Mouse (Mus musculus) heart, embryonic 12.5 days (tissue): ENCODE measurements around the gene Gm10644. TPM values are rescaled to one million over a fixed set of nuclear protein-coding genes. Genes with fewer than 3 reads are reported as not detected.

Experiments used
- ATAC-seq: fragments of 200-750 bp; cut with Nextera tagmentation; 2 replicates; pipeline ENCODE4 v1.8.0; 2017; ENCODE audit warnings: moderate TSS enrichment, moderate library complexity; ENCODE audit not compliant: insufficient number of reproducible peaks, low FRiP score
- H3K27ac ChIP-seq: fragments of 300-500 bp; sonication (generic); 2 replicates; pipeline ENCODE4 v1.5.1; 2016; ENCODE audit warnings: mild to moderate bottlenecking, moderate library complexity; ENCODE audit not compliant: poor library complexity, severe bottlenecking
- H3K27me3 ChIP-seq: fragments of 300-500 bp; sonication (generic); replicated peaks from 2 replicates; pipeline ENCODE4 v1.6.1; 2016; ENCODE audit warnings: mild to moderate bottlenecking, moderate library complexity
- H3K36me3 ChIP-seq: fragments of 300-500 bp; sonication (generic); 2 replicates; pipeline ENCODE4 v1.6.1; 2016; ENCODE audit warnings: mild to moderate bottlenecking, moderate library complexity
- H3K4me1 ChIP-seq: fragments of 300-500 bp; sonication (generic); replicated peaks from 2 replicates; pipeline ENCODE4 v1.6.1; 2016; ENCODE audit warnings: mild to moderate bottlenecking
- H3K4me2 ChIP-seq: fragments of 300-500 bp; sonication (generic); 2 replicates; pipeline ENCODE4 v1.6.1; 2016; ENCODE audit warnings: mild to moderate bottlenecking, moderate library complexity
- H3K4me3 ChIP-seq: fragments of 300-500 bp; sonication (generic); 2 replicates; pipeline ENCODE4 v1.5.1; 2016; ENCODE audit warnings: mild to moderate bottlenecking
- H3K9ac ChIP-seq: fragments of 300-500 bp; sonication (generic); 2 replicates; pipeline ENCODE4 v1.6.1; 2016; ENCODE audit warnings: mild to moderate bottlenecking, moderate library complexity
- H3K9me3 ChIP-seq: fragments of 300-500 bp; sonication (generic); replicated peaks from 2 replicates; pipeline ENCODE4 v1.6.1; 2016; ENCODE audit warnings: mild to moderate bottlenecking, moderate library complexity
- WGBS: fragments of 180-500 bp; shearing (Covaris S2); methylation state at CpG from one replicate; pipeline ENCODE4 v1.1.7; 2016; 5-methylcytosine and 5-hydroxymethylcytosine counted together
- polyA plus RNA-seq: library from polyadenylated mRNA; unstranded; fragments of >200 nt; fragmentation: Nextera tagmentation; extraction: Ambion mirVana; gene quantifications from 2 replicates; pipeline ENCODE4 v1.2.1, GENCODE M21; 2016

Gene Gm10644
- polyA plus RNA-seq, 1 experiment from 2014 or later = 0.34 TPM

DNA sequence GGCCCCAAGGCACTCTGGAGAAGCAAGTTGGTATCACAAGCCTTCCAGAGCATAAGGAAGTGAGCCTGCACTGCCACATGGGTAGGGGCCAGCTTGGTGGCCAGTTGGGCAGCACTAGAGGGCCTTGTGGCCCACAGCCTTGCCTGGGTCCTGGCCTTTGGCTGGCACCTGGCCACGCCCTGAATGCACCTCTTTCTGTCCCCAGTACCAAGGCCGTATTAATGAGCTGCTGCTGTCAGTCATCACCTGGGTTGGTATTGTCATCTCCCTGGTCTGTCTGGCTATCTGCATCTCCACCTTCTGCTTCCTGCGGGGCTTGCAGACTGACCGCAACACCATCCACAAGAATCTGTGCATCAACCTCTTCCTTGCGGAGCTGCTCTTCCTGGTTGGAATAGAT is 20.8 kb downstream of the Gm10644 start:
- no peaks in the 10 kb centered on the region for H3K27me3 ChIP-seq
- WGBS = 73% methylated on average over 5 of the region's 5 CpGs
- H3K27ac ChIP-seq = no peak overlapping the region
- no peaks in the 10 kb centered on the region for H3K9me3 ChIP-seq
- no peak for ATAC-seq
- no peaks in the 10 kb centered on the region for H3K4me1 ChIP-seq
- no peak overlapping the region for H3K4me2 ChIP-seq
- H3K9ac ChIP-seq = no peak overlapping the region
- peaks cover 100% of the 10 kb centered on the region for H3K36me3 ChIP-seq
- H3K4me3 ChIP-seq = no peak overlapping the region

DNA sequence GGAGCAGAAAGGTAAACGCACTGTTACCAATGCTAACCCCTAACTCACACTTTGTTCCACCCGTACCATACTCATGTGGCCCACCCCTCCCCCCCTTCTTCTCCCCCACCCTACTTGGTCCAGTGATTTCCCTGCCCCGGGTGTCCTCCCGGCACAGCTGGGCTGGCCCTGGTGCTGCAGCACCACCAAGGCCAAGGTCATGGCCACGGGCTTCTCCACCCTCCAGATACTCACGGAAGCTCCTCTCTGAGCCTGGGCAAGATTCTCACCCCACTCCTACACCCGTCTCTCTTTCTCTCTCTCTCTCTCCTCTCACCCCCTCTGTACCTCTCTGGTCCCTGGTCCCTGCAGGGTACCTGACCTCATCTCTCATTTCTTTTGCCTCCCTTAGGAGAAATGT is 28.7 kb downstream of the Gm10644 start:
- Histone ChIP-seq H3K9me3 (no peaks in the 10 kb centered on the region), H3K27ac (no peak overlapping the region), H3K4me2 (no peak overlapping the region), H3K4me1 (no peaks in the 10 kb centered on the region), H3K4me3 (no peak overlapping the region), H3K9ac (no peak overlapping the region), H3K27me3 (no peaks in the 10 kb centered on the region), H3K36me3 (peaks cover 71% of the 10 kb centered on the region)
- WGBS = 66% methylated on average over 7 of the region's 7 CpGs
- ATAC-seq = no peak

DNA sequence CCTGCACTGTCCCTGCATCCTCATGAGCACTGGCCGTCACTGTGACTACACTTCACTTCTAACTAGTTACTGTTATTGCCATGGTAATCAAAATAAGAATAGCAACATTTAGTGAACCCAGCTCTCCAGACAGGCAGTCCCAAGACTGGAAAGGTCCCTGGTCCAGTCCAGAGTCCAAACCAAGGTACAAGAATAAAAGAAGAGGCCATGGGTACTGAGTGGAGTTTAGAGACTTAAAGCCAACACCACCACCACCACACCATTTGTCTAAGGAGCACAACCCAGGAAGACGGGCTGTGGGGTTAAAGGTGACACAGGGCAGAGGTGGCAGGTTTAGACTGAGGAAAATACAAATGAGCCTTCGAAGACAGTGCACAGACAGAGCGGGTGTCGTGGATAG is 30.4 kb downstream of the Gm10644 start:
- no peak for ATAC-seq
- H3K4me1 ChIP-seq = no peaks in the 10 kb centered on the region
- H3K4me3 ChIP-seq = no peak overlapping the region
- no peaks in the 10 kb centered on the region for H3K9me3 ChIP-seq
- WGBS = 87% methylated on average over 5 of the region's 5 CpGs
- H3K27me3 ChIP-seq = no peaks in the 10 kb centered on the region
- peaks cover 67% of the 10 kb centered on the region for H3K36me3 ChIP-seq
- no peak overlapping the region for H3K27ac ChIP-seq
- no peak overlapping the region for H3K9ac ChIP-seq
- H3K4me2 ChIP-seq = no peak overlapping the region

DNA sequence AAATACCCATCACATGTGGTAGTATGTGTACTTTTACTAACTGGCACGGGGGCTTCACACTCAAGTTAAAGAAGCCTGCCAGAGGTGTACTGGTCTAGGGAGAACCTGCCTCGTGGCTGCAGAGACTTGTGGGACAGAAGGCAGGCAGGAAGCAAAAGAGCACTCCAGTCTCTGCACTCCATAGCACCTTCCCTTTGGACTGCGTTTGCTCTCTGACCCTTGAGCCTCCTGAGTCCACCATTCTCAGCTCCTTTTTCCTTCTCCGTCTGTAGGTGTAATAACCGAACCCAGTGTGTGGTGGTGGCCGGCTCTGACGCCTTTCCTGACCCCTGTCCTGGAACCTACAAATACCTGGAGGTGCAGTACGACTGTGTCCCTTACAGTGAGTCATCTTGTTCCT is 32.3 kb downstream of the Gm10644 start:
- Histone ChIP-seq H3K9ac (no peak overlapping the region), H3K4me2 (no peak overlapping the region), H3K9me3 (no peaks in the 10 kb centered on the region), H3K27me3 (no peaks in the 10 kb centered on the region), H3K36me3 (peaks cover 64% of the 10 kb centered on the region), H3K4me3 (no peak overlapping the region), H3K4me1 (no peaks in the 10 kb centered on the region), H3K27ac (no peak overlapping the region)
- 88% methylated on average over 8 of the region's 8 CpGs for WGBS
- no peak for ATAC-seq

- H3K27ac ChIP-seq = no peak overlapping the region
- peaks cover 11% of the 10 kb centered on the region for H3K4me1 ChIP-seq
- H3K9me3 ChIP-seq = no peaks in the 10 kb centered on the region
- H3K27me3 ChIP-seq = no peaks in the 10 kb centered on the region
- H3K4me2 ChIP-seq = no peak overlapping the region
- no peak overlapping the region for H3K9ac ChIP-seq
- H3K36me3 ChIP-seq = peaks cover 64% of the 10 kb centered on the region
- ATAC-seq = no peak
- H3K4me3 ChIP-seq = no peak overlapping the region
- 67% methylated on average over 3 of the region's 3 CpGs for WGBS
These were observed 33.4 kb downstream of the Gm10644 start for GRCm38 (mm10) chr8:83921558-83921957.

DNA sequence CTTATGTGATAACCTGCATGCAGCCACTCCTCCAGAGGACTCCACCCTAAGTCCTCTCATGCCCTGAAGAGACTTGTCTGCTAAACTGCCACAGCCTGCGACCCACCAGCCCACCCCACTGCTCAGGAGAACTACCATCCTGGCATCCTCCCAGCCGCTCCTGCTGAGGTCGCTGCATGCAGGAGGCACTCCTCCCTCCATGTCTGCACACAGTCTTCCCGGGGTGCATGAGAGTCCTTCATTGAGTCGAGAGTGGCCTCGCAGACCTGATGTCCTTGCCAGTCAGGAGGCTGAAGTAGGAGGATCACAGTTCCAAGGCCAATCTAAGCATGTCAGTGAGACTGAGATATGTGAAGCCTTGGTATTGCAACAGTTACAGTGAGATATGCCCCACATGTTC is 37.4 kb downstream of the Gm10644 start:
- H3K9me3 ChIP-seq = no peaks in the 10 kb centered on the region
- H3K4me3 ChIP-seq = no peak overlapping the region
- H3K27ac ChIP-seq = no peak overlapping the region
- peaks cover 48% of the 10 kb centered on the region for H3K4me1 ChIP-seq
- H3K9ac ChIP-seq = no peak overlapping the region
- no peaks in the 10 kb centered on the region for H3K27me3 ChIP-seq
- no peak for ATAC-seq
- WGBS = 60% methylated on average over 6 of the region's 6 CpGs
- H3K36me3 ChIP-seq = peaks cover 33% of the 10 kb centered on the region
- no peak overlapping the region for H3K4me2 ChIP-seq

DNA sequence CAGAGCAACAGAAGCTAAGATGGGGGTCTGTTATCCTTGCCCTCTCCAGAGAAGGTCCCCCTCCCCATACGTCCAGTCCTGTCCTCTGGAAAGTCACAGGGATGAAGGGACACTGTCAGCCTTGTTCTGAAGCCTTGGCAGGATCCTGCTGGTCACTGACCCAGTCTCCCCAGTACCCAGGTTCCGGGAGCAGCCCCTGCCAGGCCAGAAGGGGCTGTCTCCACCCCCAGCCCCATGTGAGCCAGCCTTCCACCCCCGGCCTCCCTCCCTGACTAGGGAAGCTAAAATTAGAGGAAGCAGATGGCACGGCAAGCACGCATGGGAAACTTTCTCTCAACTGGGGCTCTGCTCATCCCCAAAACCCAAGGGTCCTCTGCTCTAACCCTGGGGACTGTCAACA is 39.0 kb downstream of the Gm10644 start:
- H3K27me3 ChIP-seq = no peaks in the 10 kb centered on the region
- H3K9ac ChIP-seq = peak overlapping the region; percentile 31
- no peak for ATAC-seq
- peaks cover 62% of the 10 kb centered on the region for H3K4me1 ChIP-seq
- no peaks in the 10 kb centered on the region for H3K9me3 ChIP-seq
- no peak overlapping the region for H3K4me3 ChIP-seq
- peaks cover 22% of the 10 kb centered on the region for H3K36me3 ChIP-seq
- whole genome bisulfite sequencing = 47% methylated on average over 5 of the region's 5 CpGs
- peak overlapping the region; percentile 26; the same call in 1 of the 2 replicates for H3K4me2 ChIP-seq
- no peak overlapping the region for H3K27ac ChIP-seq

GRCm38 (mm10) chr8:83914860-83915259 is 40.1 kb downstream of the Gm10644 start:
- no peaks in the 10 kb centered on the region for H3K27me3 ChIP-seq
- peak; percentile 3; the same call in 1 of the 2 replicates for ATAC-seq
- H3K9ac ChIP-seq = peak overlapping the region; percentile 40; the same call in 1 of the 2 replicates
- 29% methylated on average over 5 of the region's 5 CpGs for WGBS
- peaks cover 14% of the 10 kb centered on the region for H3K36me3 ChIP-seq
- no peak overlapping the region for H3K27ac ChIP-seq
- H3K9me3 ChIP-seq = no peaks in the 10 kb centered on the region
- peaks cover 74% of the 10 kb centered on the region for H3K4me1 ChIP-seq
- H3K4me3 ChIP-seq = no peak overlapping the region
- H3K4me2 ChIP-seq = no peak overlapping the region

DNA sequence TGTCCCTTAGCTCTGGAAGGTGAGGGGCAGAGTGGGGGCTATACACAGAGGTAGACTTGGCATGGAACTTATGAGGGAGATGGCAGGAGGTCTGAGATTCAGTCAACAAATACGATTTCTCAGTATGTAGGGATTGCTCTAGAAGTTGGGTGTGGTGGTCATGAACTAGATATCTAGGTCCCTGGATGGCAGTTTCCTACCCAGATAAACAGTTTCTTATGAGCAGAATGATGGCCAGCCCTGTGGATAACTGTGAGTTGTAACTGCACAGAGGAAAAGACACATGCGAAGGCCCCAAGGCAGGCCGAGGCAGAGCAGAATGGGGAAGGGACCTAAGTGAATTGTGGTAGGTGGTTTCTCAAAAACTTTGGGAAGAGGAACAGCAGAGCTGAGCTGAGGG is 40.8 kb downstream of the Gm10644 start:
- Histone ChIP-seq H3K4me2 (no peak overlapping the region), H3K36me3 (peaks cover 8% of the 10 kb centered on the region), H3K4me3 (no peak overlapping the region), H3K9ac (peak overlapping the region; percentile 40; the same call in 1 of the 2 replicates), H3K27me3 (no peaks in the 10 kb centered on the region), H3K27ac (no peak overlapping the region), H3K4me1 (peaks cover 80% of the 10 kb centered on the region), H3K9me3 (no peaks in the 10 kb centered on the region)
- ATAC-seq = no peak
- 80% methylated on average over 3 of the region's 3 CpGs for WGBS

- peak overlapping the region; percentile 17; the same call in 1 of the 2 replicates for H3K27ac ChIP-seq
- H3K4me2 ChIP-seq = no peak overlapping the region
- H3K4me3 ChIP-seq = no peak overlapping the region
- no peak overlapping the region for H3K9ac ChIP-seq
- H3K9me3 ChIP-seq = no peaks in the 10 kb centered on the region
- peaks cover 95% of the 10 kb centered on the region for H3K4me1 ChIP-seq
- no peaks in the 10 kb centered on the region; the same call in 1 of the 2 replicates for H3K36me3 ChIP-seq
- ATAC-seq = no peak
- WGBS = 57% methylated on average over 5 of the region's 5 CpGs
- no peaks in the 10 kb centered on the region for H3K27me3 ChIP-seq
These were observed 42.9 kb downstream of the Gm10644 start for GRCm38 (mm10) chr8:83911809-83912731.

DNA sequence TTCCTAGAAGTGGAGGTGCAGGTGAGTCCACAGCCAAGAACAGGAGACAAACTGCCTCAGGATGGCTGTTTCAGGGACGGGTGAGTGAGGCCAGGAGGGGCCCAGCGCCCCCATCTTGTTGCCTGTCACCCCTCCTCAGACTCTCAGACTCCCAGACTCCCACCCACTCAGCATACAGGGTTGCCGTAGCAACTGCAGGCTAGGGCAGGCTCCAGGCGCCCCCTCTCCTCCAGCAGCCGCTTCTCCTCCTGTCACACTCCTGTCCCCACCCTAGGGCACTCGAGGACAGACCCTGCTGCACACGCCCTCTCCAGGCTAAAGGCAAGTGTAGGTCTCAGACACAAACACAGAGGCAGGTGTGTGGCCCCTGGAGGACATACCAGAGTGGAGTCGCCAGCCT is 45.7 kb downstream of the Gm10644 start:
- no peak for ATAC-seq
- H3K4me3 ChIP-seq = no peak overlapping the region
- no peaks in the 10 kb centered on the region for H3K27me3 ChIP-seq
- H3K36me3 ChIP-seq = no peaks in the 10 kb centered on the region
- H3K4me2 ChIP-seq = no peak overlapping the region
- no peak overlapping the region for H3K27ac ChIP-seq
- 38% methylated on average over 8 of the region's 8 CpGs for WGBS
- H3K4me1 ChIP-seq = peaks cover 93% of the 10 kb centered on the region
- H3K9ac ChIP-seq = 0 out of 2 replicates have a peak overlapping the region, but pooled peaks have one; percentile 6
- no peaks in the 10 kb centered on the region for H3K9me3 ChIP-seq
